Mouse (Mus musculus) thymus, postnatal 25 days (tissue): ENCODE measurements at regions not wholly inside any gene's neighbourhood (a gene's known extent, or its start where the extent isn't known, plus 50 kb on each side); places are given as distances from the start of the nearest gene placed in this dataset.

Experiments used
- DNase-seq: peaks from one replicate; pipeline ENCODE4 v3.0.0; 2022

DNA sequence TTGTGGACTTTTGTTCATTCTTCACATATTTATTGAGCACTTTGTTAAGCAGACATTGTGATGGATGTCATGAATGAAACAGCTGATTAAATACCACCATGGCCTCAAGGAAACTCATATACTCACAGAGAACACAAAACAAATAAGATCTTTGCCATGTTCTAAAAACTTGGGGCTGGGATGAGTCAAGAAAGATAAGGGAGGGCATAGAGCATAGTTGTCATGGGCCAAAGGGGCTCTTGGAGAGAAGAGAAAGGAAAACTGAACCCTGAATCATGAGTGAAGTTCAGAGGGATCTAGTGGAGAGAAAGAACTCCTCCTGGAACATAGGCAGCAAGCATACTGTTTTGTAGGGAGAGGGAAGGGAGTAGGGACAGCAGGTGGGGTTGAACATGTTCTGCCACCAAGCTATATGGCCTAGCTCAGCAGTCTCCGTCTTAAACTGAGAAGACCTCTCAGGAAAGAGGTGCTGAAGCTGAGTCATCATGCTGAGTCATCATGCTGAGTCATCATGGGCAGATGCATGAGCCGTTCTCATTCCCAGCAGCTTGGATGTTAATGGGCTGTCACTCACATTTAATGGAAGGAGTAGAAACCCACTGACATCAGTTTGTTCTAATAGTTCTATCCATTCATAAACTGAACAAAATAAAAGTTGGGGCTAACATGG lies 69.6 kb downstream of the Cetn3 start:
- DNase-seq, result no peak

DNA sequence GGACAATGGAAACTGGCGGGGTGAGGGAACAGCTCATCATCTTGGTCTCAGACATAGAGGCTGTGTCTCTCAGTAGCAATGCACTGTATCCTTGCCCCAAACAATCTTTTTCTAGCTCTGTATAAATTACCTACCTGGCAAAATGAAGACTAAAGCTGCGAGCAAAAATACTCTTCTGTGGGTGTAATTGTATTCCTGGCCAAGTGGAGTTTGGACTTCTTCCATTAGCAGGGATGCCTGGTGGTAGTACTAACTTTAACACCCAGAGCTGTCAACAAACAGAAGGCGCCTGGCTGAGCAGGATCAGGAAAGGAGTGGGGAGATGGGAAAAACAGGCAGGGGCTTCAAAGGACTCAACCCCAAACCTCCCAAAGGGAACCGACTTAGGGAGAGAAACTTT lies 73.2 kb downstream of the Cetn3 start:
- no peak for DNase-seq

DNA sequence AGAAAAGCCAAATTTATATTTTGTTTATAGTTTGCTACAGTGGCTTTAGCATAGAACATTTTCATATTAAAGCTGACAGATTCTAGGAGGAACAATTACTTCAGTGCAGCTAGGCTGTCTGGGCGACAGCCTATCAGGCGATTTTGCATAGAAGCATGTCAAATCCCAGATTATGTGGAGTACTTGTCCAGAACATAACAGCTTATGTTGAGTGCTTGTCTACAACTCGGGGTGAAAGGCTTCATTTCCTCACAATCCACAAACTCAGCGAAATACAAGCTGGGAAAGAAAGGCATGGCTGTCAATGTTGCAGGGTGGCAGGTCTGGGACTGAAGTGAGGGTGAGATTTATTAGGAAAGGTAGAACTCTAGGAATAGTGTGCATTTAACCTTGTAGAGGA lies 77.8 kb downstream of the Cetn3 start:
- no peak for DNase-seq

DNA sequence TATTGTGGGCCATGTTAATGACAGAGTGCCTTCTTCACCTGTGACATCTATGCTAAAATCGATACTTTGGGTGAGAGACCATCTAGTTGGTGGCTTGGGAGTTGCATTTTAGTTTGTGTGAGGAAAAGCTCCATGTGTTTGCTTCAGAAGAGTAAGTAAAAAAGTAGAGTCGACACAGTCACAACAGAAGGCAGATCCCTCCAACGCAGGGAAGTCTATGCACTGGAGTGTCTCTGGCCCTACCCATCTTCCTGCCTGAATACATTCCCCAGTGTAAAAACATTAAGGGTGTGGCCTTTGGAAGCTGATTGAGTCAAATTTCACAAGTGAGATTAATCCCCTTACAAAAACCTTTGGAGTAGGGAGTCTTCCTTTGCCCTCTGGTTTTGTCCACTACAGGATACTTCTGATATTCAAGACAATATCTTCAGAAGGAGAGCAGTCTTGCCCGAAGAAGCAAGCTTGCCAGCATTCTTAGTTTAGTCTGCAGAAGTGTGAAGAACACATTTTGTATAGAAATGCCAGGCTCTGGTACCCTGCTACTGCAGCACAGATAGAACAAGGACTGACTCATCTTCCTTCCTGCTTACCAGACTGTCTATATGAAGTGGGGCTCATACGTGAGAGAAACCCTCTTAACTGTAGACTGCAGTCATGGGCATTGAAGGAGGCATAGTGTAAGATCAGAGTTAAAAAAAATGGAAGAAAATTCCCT lies 79.2 kb downstream of the Cetn3 start:
- no peak for DNase-seq

DNA sequence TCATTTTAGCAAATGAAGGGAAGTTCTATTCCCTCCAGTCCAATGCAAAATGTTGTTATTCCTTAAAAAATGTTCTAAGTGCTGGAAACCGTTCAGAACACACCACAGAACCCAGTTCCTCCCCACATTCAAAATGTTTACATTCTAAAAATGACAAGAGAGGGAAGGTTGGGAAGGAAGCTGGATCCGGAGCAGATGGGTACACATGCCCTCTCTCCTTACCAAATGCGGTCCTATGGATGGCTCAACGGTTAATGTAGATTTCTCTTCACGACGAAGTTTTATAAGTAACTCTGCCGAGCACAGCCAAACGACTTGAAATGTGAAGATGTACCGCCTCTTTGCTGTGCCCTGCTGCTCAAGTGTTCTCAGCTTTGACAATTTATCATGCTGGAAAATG lies 88.3 kb downstream of the Cetn3 start:
- DNase-seq, result no peak

DNA sequence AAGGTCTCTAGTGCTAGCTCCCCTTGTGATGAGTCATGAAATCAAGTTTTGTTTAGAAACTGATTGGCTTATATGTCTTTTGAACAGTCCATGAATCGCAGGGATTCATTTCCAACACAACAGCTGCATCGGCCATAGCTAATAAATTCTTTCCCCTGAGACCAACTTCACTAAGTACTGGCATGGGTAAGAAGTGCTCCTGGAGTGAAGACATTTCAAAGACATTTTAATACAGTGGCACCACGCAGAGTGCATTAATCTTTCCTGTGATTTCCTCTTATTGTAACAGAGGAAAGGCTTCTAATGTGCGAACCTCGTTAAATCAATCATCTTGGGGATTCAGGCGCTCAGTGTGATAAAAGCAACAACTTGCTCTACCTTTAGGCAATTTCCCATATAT lies 103.0 kb downstream of the Cetn3 start:
- DNase-seq, result no peak

DNA sequence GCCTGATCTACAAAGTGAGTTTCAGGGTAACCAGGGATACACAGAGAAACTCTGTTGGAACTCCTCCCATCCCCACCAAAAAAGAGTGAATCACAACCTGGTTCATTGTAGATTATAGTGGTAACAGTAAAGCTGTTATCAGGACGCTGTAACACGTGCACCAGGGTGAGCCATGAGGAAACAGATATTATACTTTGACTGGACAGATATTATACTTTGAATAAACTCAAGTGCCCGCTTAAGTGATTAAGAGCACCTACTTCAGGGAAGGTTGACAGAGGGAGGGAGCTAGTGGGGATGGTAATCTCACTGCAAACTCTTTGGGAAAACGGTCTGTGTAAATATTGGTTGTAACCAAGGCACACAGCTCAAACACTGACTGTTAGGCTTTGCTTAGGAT lies 147.4 kb downstream of the Cetn3 start:
- DNase-seq, result no peak

DNA sequence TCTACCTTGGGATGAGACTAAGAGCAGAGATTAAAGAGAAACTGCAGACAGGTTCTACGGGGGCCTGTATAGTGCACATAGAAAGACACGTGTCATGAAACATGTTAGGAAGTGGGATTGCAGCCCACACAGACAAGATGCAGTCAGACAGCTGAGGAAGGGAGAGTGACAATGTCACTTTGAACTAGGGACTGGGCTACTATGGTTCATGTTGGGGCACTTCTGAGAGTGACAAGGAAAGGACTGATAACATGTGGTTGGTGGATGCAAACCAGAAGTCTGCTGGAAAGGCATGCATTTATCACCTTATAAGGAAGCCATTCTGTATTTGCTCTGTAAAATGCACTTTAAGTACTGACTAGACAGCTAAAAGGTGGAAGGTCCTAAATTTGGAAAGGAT lies 148.3 kb downstream of the Cetn3 start:
- DNase-seq, result no peak

DNA sequence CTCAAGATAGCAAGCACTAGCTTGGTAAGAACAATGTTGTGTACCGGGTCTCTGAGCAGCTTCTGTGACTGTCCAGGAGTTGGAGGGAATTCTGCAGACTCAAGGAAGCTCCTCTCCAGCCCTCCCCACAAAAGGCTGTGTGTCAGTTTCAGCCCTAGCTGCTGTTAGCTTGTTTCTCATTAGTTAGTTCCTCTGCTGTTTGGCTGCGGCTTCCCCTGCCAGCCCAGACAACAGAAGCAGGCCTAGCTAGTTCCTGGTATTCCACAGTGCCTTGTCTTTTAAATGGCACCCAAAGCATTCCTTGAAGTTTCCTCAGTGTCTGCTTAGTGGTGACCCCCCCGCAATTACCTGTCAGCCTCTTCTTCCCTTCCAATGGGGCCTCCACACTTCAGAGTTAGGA lies 154.2 kb downstream of the Cetn3 start:
- no peak for DNase-seq

DNA sequence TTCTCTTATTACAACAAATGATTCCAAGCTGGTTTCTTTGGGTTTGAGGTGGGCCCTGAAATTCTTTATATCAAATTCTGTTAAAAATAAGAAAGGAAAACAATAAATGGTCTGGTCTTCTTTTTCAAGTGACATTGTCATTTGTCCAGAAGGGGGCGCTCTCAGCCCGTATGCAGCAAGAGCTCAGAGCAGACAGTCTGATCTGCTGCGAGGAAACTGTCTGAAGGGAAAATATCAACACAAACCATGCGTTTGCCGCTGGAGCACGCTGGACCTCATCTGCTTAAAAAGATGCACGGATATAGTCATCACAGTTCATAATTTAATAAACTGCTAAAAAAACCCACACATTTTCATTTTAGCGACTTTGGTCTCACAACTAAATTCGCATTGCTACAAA lies 161.2 kb downstream of the Cetn3 start:
- peak; percentile 38 for DNase-seq

DNA sequence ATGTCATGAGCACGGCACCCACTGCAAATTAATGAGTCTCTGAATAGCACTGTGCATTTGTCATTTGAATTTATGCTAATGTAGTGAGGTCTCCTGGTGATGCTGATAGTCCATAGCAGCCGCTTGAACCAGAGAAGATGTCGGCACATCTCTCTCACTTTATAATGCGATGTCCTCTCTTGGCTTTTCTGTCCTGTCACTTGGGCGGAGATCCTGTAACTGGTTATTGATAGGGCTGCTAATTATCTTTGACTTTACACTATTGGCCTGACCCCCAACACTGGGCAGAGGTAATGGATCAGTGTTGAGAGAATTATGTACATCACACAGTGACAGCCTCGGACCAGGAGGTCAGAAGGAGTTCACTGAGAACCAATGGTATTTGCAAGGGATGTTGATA lies 161.6 kb downstream of the Cetn3 start:
- DNase-seq, result no peak

DNA sequence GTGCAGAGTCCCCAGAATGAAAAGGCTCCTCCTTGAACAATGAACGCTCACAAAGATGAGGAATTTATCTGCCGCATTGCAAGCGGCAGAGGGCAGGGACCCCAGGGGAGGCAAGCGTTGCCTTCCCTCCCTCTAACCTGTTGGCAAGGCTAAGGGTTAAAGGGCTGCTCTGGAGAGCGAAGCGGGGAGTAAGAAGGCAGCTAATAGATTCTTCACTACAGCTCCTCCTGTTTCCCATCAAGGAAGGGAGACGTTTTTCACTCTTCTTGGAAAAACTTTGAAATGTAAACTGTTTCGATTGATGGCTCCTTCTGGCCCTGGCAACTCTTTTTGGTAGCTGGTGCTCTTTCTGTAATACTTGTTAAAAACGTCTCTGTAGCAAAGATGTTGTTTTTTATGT lies 162.9 kb downstream of the Cetn3 start:
- no peak for DNase-seq

DNA sequence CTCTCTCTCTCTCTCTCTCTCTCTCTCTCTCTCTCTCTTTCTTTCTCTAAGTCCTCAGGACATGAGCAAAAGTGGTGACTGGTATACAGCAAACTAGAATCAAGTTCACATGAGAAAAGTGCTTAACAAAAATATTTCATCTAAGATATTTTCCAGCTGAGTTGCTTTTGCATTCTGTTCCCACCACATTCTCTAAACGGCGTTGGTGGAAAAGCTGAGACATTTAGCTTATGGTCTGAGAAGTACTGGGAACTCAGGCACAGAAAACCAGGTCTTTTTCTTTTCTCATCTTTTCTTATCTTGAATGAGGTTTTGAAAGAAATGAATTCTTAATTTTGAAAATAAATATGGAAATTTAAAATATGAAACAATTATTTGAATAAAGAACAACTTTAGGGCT lies 182.6 kb downstream of the Cetn3 start:
- DNase-seq, result no peak

DNA sequence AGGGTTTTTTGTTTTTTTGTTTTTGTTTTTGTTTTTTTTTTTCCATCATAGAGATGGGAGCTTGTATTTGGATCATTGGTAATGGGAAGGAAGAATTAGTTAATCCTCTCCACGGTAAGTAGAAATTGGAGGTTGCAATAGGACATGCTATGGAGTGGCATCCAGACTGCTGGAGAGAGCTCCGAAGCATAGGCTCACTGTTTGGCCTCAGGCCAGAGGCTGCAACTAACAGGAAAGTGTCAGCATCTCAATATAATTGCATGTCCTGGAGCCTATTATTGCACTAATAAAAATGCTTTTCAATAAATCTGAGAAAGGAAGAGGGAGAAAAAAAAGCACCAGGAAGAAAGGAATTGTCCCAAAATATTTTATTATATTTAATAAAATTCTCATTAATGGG lies 193.0 kb downstream of the Cetn3 start:
- no peak for DNase-seq

DNA sequence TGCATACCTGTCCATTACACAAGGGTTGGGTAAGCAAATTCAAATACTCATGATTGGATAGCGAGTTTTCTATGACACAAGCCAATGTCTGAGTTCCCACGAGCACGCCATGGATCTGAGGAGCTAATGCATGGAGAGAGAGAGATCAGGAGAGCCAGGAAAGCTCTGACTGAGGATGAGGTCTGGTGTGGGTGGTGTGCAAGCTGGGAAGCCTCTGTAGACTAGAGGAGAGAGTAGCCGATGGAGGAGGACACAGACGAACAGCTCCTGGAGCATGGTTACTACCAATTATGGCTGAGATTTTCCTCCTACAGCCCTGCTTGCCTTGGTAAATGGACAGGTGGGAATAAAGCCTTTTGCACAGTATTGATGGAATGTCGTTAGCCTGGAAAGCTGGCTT lies 195.1 kb downstream of the Cetn3 start:
- no peak for DNase-seq

DNA sequence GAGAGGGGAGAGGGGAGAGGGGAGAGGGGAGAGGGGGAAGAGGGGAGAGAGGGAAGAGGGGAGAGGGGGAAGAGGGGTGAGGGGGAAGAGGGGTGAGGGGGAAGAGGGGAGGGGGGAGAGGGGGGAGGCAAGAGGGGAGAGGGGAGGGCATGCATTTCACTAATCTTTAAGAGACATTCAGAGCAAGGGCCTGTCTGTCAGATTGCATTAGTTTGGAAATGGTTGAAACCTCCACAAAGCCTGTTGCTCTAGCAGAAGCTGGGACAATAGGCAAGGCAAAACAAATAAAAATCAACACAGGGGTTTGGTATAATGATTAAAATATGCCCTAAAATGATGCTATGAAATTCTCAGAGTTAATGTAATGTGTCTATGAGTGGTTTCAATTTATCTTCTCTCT lies 196.4 kb downstream of the Cetn3 start:
- DNase-seq, result no peak

DNA sequence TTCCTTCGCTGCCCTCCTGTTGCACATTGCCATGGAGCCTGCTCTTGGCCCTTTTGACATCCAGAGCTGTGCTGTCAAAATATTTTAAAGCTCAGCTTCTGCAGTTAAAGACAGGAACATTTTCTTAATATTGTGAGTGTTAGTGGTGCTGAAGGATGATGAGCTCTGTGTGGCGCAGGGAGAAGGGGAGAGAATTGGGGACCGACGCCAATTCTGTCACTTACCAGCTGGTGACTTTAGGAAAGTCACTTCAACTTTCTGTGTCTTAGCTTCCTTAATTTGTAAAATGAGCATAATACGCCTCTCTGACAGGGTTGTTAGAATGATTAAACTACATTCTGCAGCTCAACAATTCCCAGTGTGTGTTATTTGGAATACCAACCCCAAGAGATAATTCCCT lies 197.2 kb downstream of the Cetn3 start:
- DNase-seq, result no peak

DNA sequence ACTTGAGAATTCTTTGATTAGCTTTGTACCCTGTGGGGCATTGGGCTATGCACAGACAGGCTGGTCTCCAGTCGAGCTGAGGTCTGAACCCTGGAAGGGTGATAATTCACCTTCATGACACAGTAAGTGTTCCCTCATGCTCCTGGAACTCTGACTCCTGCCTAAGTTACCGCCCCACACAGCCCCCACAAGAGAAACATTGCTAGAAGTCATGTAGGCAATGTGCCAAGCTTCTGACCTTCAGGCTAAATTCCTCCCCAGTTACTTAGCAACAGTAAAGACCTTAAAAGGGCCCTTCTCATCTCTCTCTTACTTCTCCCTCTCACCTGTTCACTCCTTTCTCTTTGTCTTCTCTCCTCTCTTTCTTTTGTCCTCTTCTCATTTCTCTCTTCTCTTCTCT lies 199.6 kb downstream of the Cetn3 start:
- no peak for DNase-seq

DNA sequence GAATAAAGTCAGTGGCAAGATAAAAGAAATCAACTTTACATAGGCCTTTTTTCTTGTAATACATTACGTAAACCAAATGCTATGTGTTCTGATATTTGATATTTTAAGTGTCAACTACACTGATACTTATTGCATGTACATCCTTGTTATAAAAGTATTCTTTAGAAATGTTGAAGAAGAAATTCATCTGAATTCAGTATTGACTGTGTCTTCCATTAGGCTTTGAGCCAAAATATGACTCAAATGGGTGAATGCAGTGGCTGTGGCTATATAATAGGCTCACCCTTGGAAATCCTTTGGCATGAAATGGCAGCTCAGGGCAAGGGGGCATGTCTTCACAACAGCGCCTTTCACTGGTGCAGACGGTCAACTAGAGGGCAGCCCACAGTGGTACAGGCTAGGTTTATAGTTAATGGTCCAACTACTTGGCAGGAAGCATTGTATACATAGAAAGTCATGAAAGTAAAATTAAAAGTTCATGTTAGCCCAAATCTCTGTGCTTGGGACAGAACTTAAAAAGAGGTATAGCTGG lies 217.9 kb downstream of the Cetn3 start:
- no peak for DNase-seq

DNA sequence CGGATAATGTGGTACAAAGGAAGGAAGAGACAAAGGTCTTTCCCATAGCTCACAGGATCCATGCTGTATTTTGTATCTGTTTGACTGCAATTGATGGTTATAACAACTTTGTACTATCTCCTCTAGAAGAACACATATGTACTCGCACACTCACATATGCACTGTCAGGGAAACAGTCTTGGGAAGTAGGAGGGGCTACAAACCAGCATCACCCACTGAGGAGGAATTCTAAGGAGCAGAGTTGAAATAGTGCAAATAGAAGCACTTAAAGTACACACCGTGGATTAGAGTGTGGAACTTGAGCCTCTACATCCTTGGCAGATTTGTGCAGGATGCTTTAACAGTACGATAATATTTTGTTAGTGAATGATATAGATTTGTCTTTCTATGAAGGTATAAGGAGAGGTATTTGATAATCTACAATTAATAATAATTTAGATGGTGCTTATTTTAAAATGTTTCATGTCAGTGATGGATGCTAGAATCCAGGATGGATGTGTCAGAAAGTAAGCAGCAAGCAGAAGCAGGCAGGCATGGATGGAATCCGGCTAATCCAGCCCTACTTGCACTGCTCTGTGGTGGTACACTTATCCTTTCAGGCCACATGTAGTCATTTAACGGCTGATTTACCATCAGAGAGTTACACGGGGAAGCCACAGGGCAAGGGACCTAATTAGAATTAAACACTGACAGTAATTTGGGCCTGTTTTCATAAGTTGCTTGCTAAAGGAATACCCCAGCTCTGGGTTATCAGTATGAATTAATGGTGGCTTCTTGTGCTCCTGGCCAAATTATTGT lies 223.3 kb downstream of the Cetn3 start:
- no peak for DNase-seq

DNA sequence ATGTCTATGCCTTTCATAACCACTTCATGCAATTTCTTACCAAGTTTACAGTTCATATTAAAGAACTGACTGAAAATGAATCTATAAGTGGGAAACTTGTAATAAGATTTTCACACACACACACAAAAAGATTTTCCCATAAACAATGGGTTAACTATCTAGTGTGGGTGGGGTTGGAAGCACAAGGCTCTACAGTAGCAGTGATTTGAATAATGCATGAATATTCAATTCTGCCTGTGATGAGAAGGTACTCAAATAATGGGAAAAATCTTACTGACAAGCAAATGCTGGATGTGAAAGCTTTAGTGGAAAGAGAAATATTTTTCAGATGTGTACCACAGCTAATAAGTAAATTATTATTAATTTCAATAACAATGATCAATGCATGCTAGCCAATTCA lies 224.3 kb downstream of the Cetn3 start:
- DNase-seq, result no peak

DNA sequence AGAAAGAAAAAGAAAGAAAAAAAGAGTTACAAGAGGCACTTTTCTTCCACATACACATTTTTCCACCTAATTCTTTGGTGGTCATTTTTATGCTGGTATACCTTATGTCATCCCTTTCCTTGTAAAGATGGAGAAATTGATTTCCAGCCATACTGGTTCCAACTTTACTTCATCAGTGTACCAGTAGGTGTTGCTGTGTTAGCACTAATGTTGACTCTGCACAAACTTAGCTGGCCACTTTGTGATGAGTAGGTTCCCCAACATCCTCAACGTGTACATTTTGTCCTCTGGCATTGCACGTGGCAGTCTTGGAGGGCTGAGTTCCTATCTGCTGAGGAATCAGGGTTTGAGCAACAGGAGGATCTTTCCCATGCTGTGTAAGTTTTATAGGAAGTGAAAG lies 256.7 kb downstream of the Cetn3 start:
- no peak for DNase-seq

DNA sequence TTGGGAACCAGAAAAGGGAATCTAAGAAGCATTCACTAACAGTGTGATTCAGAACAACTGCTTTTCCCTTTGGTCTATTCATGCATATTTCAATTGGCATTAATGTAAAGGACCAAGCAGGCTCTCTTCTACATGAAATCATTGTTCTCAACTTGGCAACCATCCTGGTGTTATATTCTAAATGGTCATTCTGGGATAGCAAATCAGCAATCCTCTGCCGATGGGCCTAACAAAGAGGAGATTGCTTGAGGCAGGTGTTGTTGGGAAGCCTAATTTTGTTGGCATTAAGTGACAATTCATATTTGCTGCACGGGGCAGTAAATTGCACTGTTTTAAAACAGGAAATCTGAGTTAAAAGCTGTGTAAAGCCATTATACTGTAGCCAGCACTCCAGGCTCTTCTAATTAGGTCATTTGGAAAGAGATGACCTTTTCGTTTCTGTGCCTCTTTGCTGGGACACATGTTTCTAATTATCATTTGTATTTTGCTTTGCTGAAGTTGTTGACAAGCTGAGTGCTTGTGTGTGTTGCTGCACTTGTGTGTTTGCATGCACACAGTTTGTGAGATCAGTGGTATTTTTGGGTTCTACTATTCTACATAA lies 275.4 kb downstream of the Cetn3 start:
- no peak for DNase-seq

DNA sequence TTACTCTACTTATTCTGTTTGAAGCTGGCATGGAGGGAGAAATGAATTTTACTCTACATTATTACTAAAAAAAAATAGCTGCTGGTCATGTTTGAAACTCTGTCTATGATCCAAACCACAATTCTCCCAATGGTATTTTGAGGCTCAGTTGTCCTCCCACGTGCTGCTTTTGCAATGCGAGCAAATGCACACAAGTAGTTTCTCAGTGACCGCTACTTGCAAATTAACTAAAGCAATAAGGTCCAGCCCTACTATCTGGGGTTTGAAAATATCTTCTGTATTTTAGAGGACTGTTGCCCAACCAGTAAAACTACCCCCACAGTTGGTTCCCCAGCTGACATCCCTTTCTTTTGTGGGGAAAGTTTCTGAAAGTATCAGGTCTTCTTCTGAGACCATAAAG lies 276.0 kb downstream of the Cetn3 start:
- DNase-seq, result no peak
